Mouse (Mus musculus) adrenal gland, adult 18-20 months (tissue): ENCODE data around the gene Glmn. TPM values are rescaled to one million over a fixed set of nuclear protein-coding genes. Genes with fewer than 3 reads are reported as not detected.

Source experiments
- DNase-seq, 2 experiments: peaks; one replicate each; pipeline ENCODE4 v3.0.0; 2021 to 2022; ENCODE audit warnings: low spot score in 2 of 2
- total RNA-seq, 2 experiments: library from RNA; stranded (reverse); gene quantifications; 1 replicate in 1 of 2; 2 replicates in 1 of 2; pipeline ENCODE4 v1.2.3; 2021

Gene Glmn
- total RNA-seq, 2 experiments from 2014 or later, result 5.2 to 6.7 TPM

- DNase-seq, result no peak
Observed at GRCm38 (mm10) chr5:107521386-107521785, 76.3 kb downstream of the Glmn start.

- DNase-seq, result no peak
Observed at GRCm38 (mm10) chr5:107518602-107519001, 79.1 kb downstream of the Glmn start.

- no peak for DNase-seq
Observed at GRCm38 (mm10) chr5:107516087-107516486, 81.6 kb downstream of the Glmn start.

DNA sequence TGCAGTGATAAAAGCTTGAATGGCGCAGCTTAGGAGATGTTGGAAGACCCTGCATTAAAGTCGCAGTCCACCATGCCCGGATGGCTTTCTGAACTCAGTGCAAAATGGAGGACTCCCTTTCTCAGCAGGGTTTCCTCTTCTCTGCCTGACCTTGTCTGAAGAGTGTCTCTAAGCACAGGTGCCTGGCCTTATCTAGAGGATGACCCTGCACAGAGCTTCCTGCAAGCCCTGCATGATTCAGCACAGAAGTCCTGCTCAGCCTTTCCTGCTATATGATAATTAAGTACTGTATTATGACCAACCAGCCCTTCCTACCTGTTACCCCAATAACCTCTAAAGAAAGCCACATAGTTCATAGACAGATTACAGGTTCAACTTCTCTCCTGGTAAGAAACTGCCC, 82.2 kb downstream of the Glmn start:
- no peak for DNase-seq

GRCm38 (mm10) chr5:107513583-107513982, 84.1 kb downstream of the Glmn start:
- DNase-seq, result peak; percentile 42 to 58

GRCm38 (mm10) chr5:107511326-107511725, 86.4 kb downstream of the Glmn start:
- DNase-seq, result no peak

- DNase-seq, result no peak
Observed at GRCm38 (mm10) chr5:107510503-107510902, 87.2 kb downstream of the Glmn start.

DNA sequence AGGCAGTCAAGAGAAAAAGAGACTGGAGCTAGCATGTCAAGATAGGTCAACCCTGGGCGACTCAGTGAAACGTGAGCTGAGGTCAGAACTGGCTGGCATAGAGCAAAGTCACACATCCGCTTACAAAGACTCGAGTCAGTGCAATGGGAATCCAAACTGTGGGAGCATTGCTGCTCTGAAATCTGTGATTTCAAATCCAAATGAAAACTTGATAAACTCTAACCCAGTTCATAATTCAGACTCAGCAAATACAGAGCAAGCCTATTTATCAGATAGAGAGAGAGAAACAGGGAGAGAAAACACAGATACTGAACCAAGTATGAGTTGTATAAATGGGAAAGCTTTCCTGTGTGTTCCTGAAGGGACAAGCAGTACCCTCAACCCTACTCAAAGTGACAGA, 90.4 kb downstream of the Glmn start, which contains the start of gene Gm42669:
Gene Gm42669, plus strand, starts transcription at position 301 of the 400 bp plus-strand sequence.
- no peak for DNase-seq

DNA sequence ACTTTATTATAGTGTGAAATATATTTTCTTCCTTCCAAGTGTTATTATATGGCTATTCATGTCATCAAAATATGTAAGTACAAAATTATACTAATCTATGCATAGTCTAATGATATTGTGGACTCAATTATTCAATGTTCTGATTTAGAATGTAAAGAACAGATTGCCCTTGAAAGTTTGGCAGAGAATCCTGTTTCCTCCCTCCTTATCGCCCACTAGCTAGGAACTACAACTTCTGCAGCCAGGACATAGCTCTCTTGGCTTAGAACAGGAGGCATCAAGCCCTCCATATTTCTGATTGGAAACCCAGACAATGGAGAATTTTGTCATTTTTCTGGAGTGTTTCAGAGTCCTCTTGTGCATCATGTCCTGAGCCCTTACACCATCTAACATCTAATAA, 96.9 kb downstream of the Glmn start:
- no peak for DNase-seq

DNA sequence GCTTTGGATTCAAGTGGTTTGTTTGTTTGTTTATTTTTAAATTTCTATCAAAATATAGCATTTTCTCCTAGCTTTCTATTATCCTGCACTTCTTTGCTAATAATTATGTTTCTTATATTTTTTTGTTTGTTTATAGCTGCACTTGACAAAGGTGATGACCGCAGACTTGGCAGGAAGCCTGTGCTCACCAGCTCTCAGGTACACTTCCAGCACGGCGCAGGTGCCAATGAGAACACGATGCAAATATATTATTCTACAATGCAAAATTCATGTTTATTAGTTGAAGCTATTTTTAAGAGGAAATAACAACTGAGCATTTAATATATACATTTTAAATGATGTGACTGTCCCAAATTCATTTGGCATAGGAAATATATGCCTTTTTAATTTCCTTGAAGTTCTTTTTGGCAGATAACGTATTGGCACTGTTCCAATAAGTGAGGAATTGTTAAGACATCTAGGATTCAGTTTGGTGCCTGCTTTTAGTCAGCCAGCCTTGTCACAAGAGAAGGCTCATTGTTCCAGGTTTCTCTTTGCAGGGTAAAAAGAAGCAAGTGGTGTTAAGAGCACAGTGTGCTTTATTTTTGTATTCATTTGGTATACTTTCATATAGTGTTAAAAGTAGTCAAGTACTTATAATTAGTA, 97.7 kb downstream of the Glmn start:
- no peak for DNase-seq

Other genes with a start within 250 kb of the Glmn start
- gene Ephx4, start 195.2 kb downstream of the Glmn start, total RNA-seq, result 1 to 10 TPM; 1.0 to 1.2 TPM
- not detected for gene Lpcat2b, start 166.3 kb downstream of the Glmn start, total RNA-seq
- 1 to 10 TPM; 4.9 to 5.6 TPM for gene Btbd8, start 159.9 kb downstream of the Glmn start, total RNA-seq
- gene Gm42669, start 90.3 kb downstream of the Glmn start, total RNA-seq, result not detected
- gene 1700028K03Rik, start 63.2 kb downstream of the Glmn start, total RNA-seq, result not detected
- 10 to 100 TPM; 12.1 to 14.1 TPM for gene Rpap2, start 515 bp downstream of the Glmn start, total RNA-seq
- under 1 TPM in 1 of 2 experiments, not detected in 1; 0.32 TPM for gene Gfi1, start 128.1 kb upstream of the Glmn start, total RNA-seq
- gene Ube2d2b, start 232.2 kb upstream of the Glmn start, total RNA-seq, result not detected